Mouse (Mus musculus) hindbrain, postnatal 0 days (tissue): ENCODE measurements around the gene Mfng. TPM values are rescaled to one million over a fixed set of nuclear protein-coding genes. Genes with fewer than 3 reads are reported as not detected.

Source experiments
- ATAC-seq: fragments of 200-750 bp; cut with Nextera tagmentation; 2 replicates; pipeline ENCODE4 v1.8.0; 2017; ENCODE audit warnings: mild to moderate bottlenecking, moderate TSS enrichment, moderate library complexity
- DNase-seq: peaks from one replicate; pipeline ENCODE4 v3.0.0-alpha.2; 2015; ENCODE audit warnings: low spot score
- H3K27ac ChIP-seq: fragments of 300-500 bp; sonication (generic); 2 replicates; pipeline ENCODE4 v1.5.1; 2014; ENCODE audit warnings: mild to moderate bottlenecking
- H3K27me3 ChIP-seq: fragments of 300-500 bp; sonication (generic); 2 replicates; pipeline ENCODE4 v1.6.1; 2014; ENCODE audit warnings: low read length, mixed read lengths; ENCODE audit not compliant: insufficient read depth
- H3K36me3 ChIP-seq: fragments of 300-500 bp; sonication (generic); 2 replicates; pipeline ENCODE4 v1.6.1; 2014; ENCODE audit warnings: low read length, mixed read lengths; ENCODE audit not compliant: insufficient read depth
- H3K4me1 ChIP-seq: fragments of 300-500 bp; sonication (generic); 2 replicates; pipeline ENCODE4 v1.6.1; 2014; ENCODE audit warnings: antibody characterized with exemption, low read length, mixed read lengths; ENCODE audit not compliant: insufficient read depth
- H3K4me2 ChIP-seq: fragments of 300-500 bp; sonication (generic); 2 replicates; pipeline ENCODE4 v1.6.1; 2014; ENCODE audit warnings: low read depth, mild to moderate bottlenecking, low read length, moderate library complexity, mixed read lengths
- H3K4me3 ChIP-seq: fragments of 300-500 bp; sonication (generic); 2 replicates; pipeline ENCODE4 v1.5.1; 2014; ENCODE audit warnings: low read length
- H3K9ac ChIP-seq: fragments of 300-500 bp; sonication (generic); replicated peaks from 2 replicates; pipeline ENCODE4 v1.6.1; 2014; ENCODE audit warnings: mild to moderate bottlenecking, low read length, moderate library complexity, mixed read lengths
- H3K9me3 ChIP-seq: fragments of 300-500 bp; sonication (generic); 2 replicates; pipeline ENCODE4 v1.6.1; 2016; ENCODE audit warnings: low read length, mixed read lengths
- CTCF ChIP-seq: IDR thresholded peaks from 2 replicates; pipeline ENCODE4 v1.5.1; 2016; ENCODE audit warnings: antibody characterized with exemption, control low read depth, low read depth
- WGBS: fragments of 180-500 bp; shearing (Covaris S2); extraction: QIAGEN DNeasy Blood & Tissue Kit; methylation state at CpG from one replicate; pipeline ENCODE4 v1.1.7; 2014; 5-methylcytosine and 5-hydroxymethylcytosine counted together
- polyA plus RNA-seq: library from polyadenylated mRNA; unstranded; fragments of >200 nt; fragmentation: Nextera tagmentation; extraction: Ambion mirVana; gene quantifications from 2 replicates; pipeline ENCODE4 v1.2.1, GENCODE M21; 2015
- total RNA-seq: library from RNA; depleted of rRNA; stranded (reverse); fragments of >200 nt; gene quantifications from 2 replicates; pipeline ENCODE4 v1.2.3, GENCODE M21; 2014

The Mfng gene
- total and polyA plus RNA-seq, 2 experiments from 2014 or later = 15.2 to 17.9 TPM

- TF ChIP-seq CTCF = no peak
- no peak overlapping the region for H3K4me2 ChIP-seq
- H3K9me3 ChIP-seq = no peaks in the 10 kb centered on the region
- no peak overlapping the region for H3K4me3 ChIP-seq
- 72% methylated on average over 7 of the region's 7 CpGs for WGBS
- no peak overlapping the region for H3K9ac ChIP-seq
- DNase-seq (no peak), ATAC-seq (no peak)
- no peaks in the 10 kb centered on the region for H3K27me3 ChIP-seq
- peaks cover 8% of the 10 kb centered on the region for H3K4me1 ChIP-seq
- H3K36me3 ChIP-seq = no peaks in the 10 kb centered on the region
- no peak overlapping the region for H3K27ac ChIP-seq
Observed at GRCm38 (mm10) chr15:78720532-78720931, 52.7 kb downstream of the Mfng start.

- no peaks in the 10 kb centered on the region for H3K27me3 ChIP-seq
- H3K4me3 ChIP-seq = peak overlapping the region; percentile 9; the same call in 1 of the 2 replicates
- H3K9ac ChIP-seq = no peak overlapping the region
- peak; percentile 85 for TF ChIP-seq CTCF
- peaks cover 13% of the 10 kb centered on the region for H3K4me1 ChIP-seq
- DNase-seq = peak; percentile 90
- peak; percentile 34; the same call in 1 of the 2 replicates for ATAC-seq
- H3K4me2 ChIP-seq = peak overlapping the region; percentile 36
- under 1% methylated on average over 16 of the region's 16 CpGs for WGBS
- no peak overlapping the region for H3K27ac ChIP-seq
- H3K36me3 ChIP-seq = no peaks in the 10 kb centered on the region
- no peaks in the 10 kb centered on the region for H3K9me3 ChIP-seq
Observed at GRCm38 (mm10) chr15:78720094-78720493, 53.2 kb downstream of the Mfng start.

- H3K9me3 ChIP-seq = no peaks in the 10 kb centered on the region
- DNase-seq = peak; percentile 42
- 9% methylated on average over 14 of the region's 14 CpGs for WGBS
- no peaks in the 10 kb centered on the region for H3K27me3 ChIP-seq
- peak overlapping the region; percentile 68 for H3K4me2 ChIP-seq
- H3K4me3 ChIP-seq = peak overlapping the region; percentile 57; the same call in 1 of the 2 replicates
- H3K4me1 ChIP-seq = peaks cover 16% of the 10 kb centered on the region
- H3K36me3 ChIP-seq = no peaks in the 10 kb centered on the region
- 0 out of 2 replicates have a peak, but pooled peaks have one; percentile 14 for ATAC-seq
- no peak for TF ChIP-seq CTCF
- no peak overlapping the region for H3K9ac ChIP-seq
- peak overlapping the region; percentile 84; the same call in 1 of the 2 replicates for H3K27ac ChIP-seq
Observed at GRCm38 (mm10) chr15:78719416-78719815, 53.9 kb downstream of the Mfng start.

- Histone ChIP-seq H3K27ac (peak within 1 kb of the TSS; percentile 84), H3K27me3 (no peaks in the 10 kb centered on the region), H3K4me1 (peaks cover 21% of the 10 kb centered on the region), H3K9ac (peak within 1 kb of the TSS; percentile 69), H3K36me3 (no peaks in the 10 kb centered on the region), H3K4me3 (peak within 1 kb of the TSS; percentile 57), H3K4me2 (peak within 1 kb of the TSS; percentile 68), H3K9me3 (no peaks in the 10 kb centered on the region)
- peak; percentile 72 for DNase-seq
- peak; percentile 45 for TF ChIP-seq CTCF
- WGBS = 3% methylated on average over 87 of the region's 89 CpGs
- ATAC-seq = peak; percentile 63
Observed at GRCm38 (mm10) chr15:78718290-78719250, 54.7 kb downstream of the Mfng start, which contains the start of gene Elfn2. Elfn2 (minus strand) TSS chr15:78718771.

GRCm38 (mm10) chr15:78716936-78717335, 56.3 kb downstream of the Mfng start:
- WGBS = 40% methylated on average over 13 of the region's 13 CpGs
- H3K4me1 ChIP-seq = peaks cover 34% of the 10 kb centered on the region
- H3K4me2 ChIP-seq = peak overlapping the region; percentile 68
- H3K36me3 ChIP-seq = no peaks in the 10 kb centered on the region
- H3K27ac ChIP-seq = peak overlapping the region; percentile 84
- no peaks in the 10 kb centered on the region for H3K27me3 ChIP-seq
- no peaks in the 10 kb centered on the region for H3K9me3 ChIP-seq
- ATAC-seq (no peak), DNase-seq (peak; percentile 54)
- peak overlapping the region; percentile 69 for H3K9ac ChIP-seq
- no peak for TF ChIP-seq CTCF
- peak overlapping the region; percentile 57 for H3K4me3 ChIP-seq

GRCm38 (mm10) chr15:78715856-78716255, 57.4 kb downstream of the Mfng start:
- Histone ChIP-seq H3K9ac (no peak overlapping the region), H3K27ac (no peak overlapping the region), H3K4me3 (peak overlapping the region; percentile 57; the same call in 1 of the 2 replicates), H3K27me3 (no peaks in the 10 kb centered on the region), H3K4me2 (peak overlapping the region; percentile 68), H3K4me1 (peaks cover 38% of the 10 kb centered on the region), H3K36me3 (no peaks in the 10 kb centered on the region), H3K9me3 (no peaks in the 10 kb centered on the region)
- no peak for TF ChIP-seq CTCF
- no peak for ATAC-seq
- 43% methylated on average over 5 of the region's 5 CpGs for WGBS
- DNase-seq = no peak
